Mouse (Mus musculus): Measurements from ENCODE around the gene Mrpl11. TPM values are rescaled to one million over a fixed set of nuclear protein-coding genes. Genes with fewer than 3 reads are reported as not detected.

Mrpl11 gene
- polyA plus RNA-seq (2015; fragmentation: Nextera tagmentation; extraction: Ambion mirVana) = 111 and 116 TPM in 2 replicates

DNA sequence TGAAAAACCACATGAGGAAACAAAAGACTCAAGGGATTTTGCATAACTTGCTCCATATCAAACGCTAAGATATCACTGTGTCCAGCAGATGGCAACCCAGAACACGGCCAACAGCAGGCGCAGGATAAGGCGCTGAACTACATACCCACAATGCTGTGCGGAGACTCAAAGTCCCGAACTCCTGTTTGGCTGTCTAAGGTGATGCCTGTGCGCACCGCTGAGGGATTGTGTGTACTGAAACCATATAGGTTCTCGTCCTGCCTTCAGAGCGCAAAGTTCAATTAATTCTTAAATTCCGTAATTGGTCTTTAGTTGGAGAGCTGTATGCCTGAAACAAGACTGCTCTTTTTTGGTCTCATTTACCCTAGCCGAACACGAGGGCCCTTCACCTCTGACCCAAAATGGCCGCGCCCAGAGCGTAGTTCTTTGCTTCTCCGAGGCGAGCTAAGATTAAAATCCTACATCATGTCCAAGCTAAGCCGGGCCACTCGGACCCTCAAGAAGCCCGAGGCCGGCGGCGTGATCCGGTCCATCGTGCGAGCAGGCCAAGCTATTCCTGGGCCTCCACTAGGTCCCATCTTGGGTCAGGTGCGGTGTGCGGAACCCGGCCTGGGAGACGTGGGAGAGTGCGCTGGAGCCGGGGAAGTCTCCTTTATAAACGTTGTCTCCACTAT, at the start of gene Mrpl11:
Mrpl11 (plus strand) TSS at position 220 of the 674 bp plus-strand sequence.
- peak within 1 kb of the TSS; percentile 77 for H3K4me2 ChIP-seq (replicated peaks)
- peak within 1 kb of the TSS; percentile 85 for H3K9ac ChIP-seq
- peaks cover 30% of the 10 kb centered on the region for H3K36me3 ChIP-seq
- under 1% methylated on average over 34 of the region's 34 CpGs for WGBS
- peak within 1 kb of the TSS; percentile 86 for H3K4me3 ChIP-seq
- H3K27me3 ChIP-seq = no peaks in the 10 kb centered on the region
- peak; percentile 97 for ATAC-seq (ENCODE audit: low FRiP score, low read depth)
- no peaks in the 10 kb centered on the region for H3K9me3 ChIP-seq
- H3K27ac ChIP-seq = peak within 1 kb of the TSS; percentile 73
- peaks cover 8% of the 10 kb centered on the region for H3K4me1 ChIP-seq

DNA sequence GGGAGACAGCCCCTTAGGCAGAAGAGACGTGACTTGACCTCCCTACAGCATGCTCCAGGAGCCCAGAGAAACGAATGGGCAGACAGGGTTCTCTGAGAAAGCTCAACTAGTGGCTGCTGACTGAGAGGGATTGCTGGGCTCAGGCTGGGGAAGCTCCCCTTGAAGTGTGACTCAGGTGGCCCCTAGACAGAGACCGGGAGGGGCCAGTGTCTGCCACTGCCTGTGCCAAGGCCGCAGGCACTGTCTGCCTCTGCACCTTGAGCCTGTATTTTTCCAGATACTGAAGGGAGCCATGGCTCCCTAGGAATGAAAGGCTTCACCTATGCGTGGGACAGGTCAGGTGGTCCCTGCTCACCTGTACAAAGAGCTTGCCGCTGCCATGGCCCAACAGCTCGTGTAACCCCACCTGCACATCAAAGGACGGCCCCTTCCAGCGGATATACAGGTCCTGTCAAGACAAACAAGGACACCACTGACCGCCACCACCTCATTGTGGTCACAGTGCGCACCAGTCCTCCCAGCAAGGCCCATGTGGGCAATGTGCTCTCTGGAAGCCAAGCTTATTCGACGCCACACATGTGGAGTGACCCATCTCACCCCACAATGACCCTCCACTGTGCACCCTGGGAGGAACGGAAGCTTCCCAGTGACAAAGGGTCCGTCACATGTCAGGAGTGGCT, 45.9 kb upstream of the Mrpl11 start:
- 92% methylated on average over 15 of the region's 15 CpGs for WGBS
- H3K9ac ChIP-seq = no peak overlapping the region
- H3K27ac ChIP-seq = no peak overlapping the region
- H3K4me2 ChIP-seq (replicated peaks) = no peak overlapping the region
- H3K36me3 ChIP-seq = peaks cover 98% of the 10 kb centered on the region
- no peak overlapping the region for H3K4me3 ChIP-seq
- no peak for ATAC-seq (ENCODE audit: low FRiP score, low read depth)
- H3K9me3 ChIP-seq = no peaks in the 10 kb centered on the region
- no peaks in the 10 kb centered on the region for H3K27me3 ChIP-seq
- H3K4me1 ChIP-seq = no peaks in the 10 kb centered on the region

- Histone ChIP-seq H3K4me2 (replicated peaks) (no peak overlapping the region), H3K9me3 (no peaks in the 10 kb centered on the region), H3K27ac (no peak overlapping the region), H3K4me1 (no peaks in the 10 kb centered on the region), H3K36me3 (peaks cover 98% of the 10 kb centered on the region), H3K9ac (peak overlapping the region; percentile 8; the same call in 1 of the 2 replicates), H3K27me3 (no peaks in the 10 kb centered on the region), H3K4me3 (no peak overlapping the region)
- 83% methylated on average over 10 of the region's 10 CpGs for WGBS
- ATAC-seq (ENCODE audit: low FRiP score, low read depth) = no peak
Measured at GRCm38 (mm10) chr19:4916827-4917226, 45.1 kb upstream of the Mrpl11 start.

DNA sequence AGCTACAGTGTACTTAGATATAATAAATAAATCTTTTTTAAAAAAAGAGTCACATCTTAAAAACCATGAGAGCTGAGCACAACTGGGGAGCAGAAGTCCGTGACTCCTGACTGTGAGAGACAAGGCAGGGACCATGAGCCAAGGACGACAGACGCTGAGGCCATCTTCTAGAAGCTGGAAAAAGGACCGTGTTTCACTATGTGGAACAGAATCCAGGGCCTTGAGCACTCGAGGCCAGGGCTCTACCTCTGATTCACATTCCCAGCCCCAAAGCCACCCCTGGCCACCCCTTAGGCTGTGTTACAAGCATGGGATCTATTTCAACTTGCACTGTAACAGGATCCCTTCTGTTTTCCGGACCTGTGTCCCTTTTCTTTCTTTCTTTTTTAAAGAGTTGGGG, 42.3 kb upstream of the Mrpl11 start:
- Histone ChIP-seq H3K9ac (no peak overlapping the region), H3K4me2 (replicated peaks) (no peak overlapping the region), H3K4me3 (no peak overlapping the region), H3K4me1 (no peaks in the 10 kb centered on the region), H3K27ac (no peak overlapping the region), H3K9me3 (no peaks in the 10 kb centered on the region), H3K36me3 (peaks cover 99% of the 10 kb centered on the region), H3K27me3 (no peaks in the 10 kb centered on the region)
- no peak for ATAC-seq (ENCODE audit: low FRiP score, low read depth)
- 85% methylated on average over 6 of the region's 6 CpGs for WGBS

DNA sequence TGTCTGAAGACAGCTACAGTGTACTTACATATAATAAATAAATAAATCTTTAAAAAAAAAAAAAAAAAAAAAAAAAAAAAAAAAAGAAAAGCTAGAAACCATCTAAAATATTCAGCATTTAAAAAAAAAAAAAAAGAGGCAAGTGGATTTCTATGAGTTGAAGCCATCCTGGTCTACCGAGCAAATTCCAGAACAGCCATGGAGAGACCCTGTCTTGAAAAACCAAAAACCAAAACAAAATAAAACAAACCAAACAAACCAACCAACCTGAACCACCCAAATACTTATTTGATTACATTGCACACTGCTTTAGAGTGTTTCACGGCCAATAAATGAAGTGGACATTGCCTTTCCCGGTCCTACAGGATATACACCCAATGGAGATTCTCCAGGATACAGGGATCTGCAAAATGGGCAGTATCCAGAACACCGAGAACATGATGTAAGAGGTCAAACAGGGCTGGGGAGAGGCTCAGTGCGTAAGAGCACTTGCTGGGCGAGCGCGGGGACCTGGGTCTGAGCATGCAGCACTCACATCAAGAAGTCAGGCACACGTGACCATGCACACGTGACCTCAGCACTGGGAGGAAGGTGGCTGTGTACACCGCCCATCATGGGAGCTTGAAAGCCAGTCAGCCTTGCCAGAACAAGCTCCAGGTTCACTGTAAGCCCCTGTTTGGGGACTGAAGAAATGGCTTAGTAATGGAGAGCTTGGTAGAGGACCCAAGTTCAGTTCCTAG, 36.7 kb upstream of the Mrpl11 start:
- no peak overlapping the region for H3K9ac ChIP-seq
- 95% methylated on average over 11 of the region's 11 CpGs for WGBS
- peaks cover 19% of the 10 kb centered on the region for H3K4me1 ChIP-seq
- peaks cover 61% of the 10 kb centered on the region for H3K36me3 ChIP-seq
- H3K4me3 ChIP-seq = no peak overlapping the region
- no peak for ATAC-seq (ENCODE audit: low FRiP score, low read depth)
- H3K4me2 ChIP-seq (replicated peaks) = no peak overlapping the region
- H3K9me3 ChIP-seq = no peaks in the 10 kb centered on the region
- H3K27ac ChIP-seq = no peak overlapping the region
- no peaks in the 10 kb centered on the region for H3K27me3 ChIP-seq

- peak within 1 kb of the TSS; percentile 67 for H3K4me2 ChIP-seq (replicated peaks)
- H3K27me3 ChIP-seq = no peaks in the 10 kb centered on the region
- H3K36me3 ChIP-seq = peaks cover 41% of the 10 kb centered on the region
- peak within 1 kb of the TSS; percentile 74 for H3K9ac ChIP-seq
- peak within 1 kb of the TSS; percentile 67 for H3K4me3 ChIP-seq
- peak; percentile 99 for ATAC-seq (ENCODE audit: low FRiP score, low read depth)
- 0% methylated on average over 32 of the region's 32 CpGs for WGBS
- H3K27ac ChIP-seq = peak within 1 kb of the TSS; percentile 79
- peaks cover 19% of the 10 kb centered on the region for H3K4me1 ChIP-seq
- H3K9me3 ChIP-seq = no peaks in the 10 kb centered on the region
Measured at GRCm38 (mm10) chr19:4927904-4928531, 33.9 kb upstream of the Mrpl11 start, which contains the start of gene Dpp3. TSS of gene Dpp3 (minus strand) at chr19:4928287.

- no peaks in the 10 kb centered on the region for H3K27me3 ChIP-seq
- H3K9me3 ChIP-seq = no peaks in the 10 kb centered on the region
- peak overlapping the region; percentile 74 for H3K9ac ChIP-seq
- H3K4me2 ChIP-seq (replicated peaks) = peak overlapping the region; percentile 67
- peaks cover 19% of the 10 kb centered on the region for H3K4me1 ChIP-seq
- WGBS = 65% methylated on average over 5 of the region's 5 CpGs
- no peak for ATAC-seq (ENCODE audit: low FRiP score, low read depth)
- H3K36me3 ChIP-seq = peaks cover 37% of the 10 kb centered on the region
- H3K27ac ChIP-seq = peak overlapping the region; percentile 79
- H3K4me3 ChIP-seq = peak overlapping the region; percentile 67
Measured at GRCm38 (mm10) chr19:4928781-4929180, 33.2 kb upstream of the Mrpl11 start.

GRCm38 (mm10) chr19:4936896-4937295, 25.1 kb upstream of the Mrpl11 start:
- Histone ChIP-seq H3K27me3 (0 out of 2 replicates have a peak, but pooled peaks cover 7% of the 10 kb centered on the region), H3K27ac (no peak overlapping the region)
- WGBS = 80% methylated on average over 2 of the region's 2 CpGs

DNA sequence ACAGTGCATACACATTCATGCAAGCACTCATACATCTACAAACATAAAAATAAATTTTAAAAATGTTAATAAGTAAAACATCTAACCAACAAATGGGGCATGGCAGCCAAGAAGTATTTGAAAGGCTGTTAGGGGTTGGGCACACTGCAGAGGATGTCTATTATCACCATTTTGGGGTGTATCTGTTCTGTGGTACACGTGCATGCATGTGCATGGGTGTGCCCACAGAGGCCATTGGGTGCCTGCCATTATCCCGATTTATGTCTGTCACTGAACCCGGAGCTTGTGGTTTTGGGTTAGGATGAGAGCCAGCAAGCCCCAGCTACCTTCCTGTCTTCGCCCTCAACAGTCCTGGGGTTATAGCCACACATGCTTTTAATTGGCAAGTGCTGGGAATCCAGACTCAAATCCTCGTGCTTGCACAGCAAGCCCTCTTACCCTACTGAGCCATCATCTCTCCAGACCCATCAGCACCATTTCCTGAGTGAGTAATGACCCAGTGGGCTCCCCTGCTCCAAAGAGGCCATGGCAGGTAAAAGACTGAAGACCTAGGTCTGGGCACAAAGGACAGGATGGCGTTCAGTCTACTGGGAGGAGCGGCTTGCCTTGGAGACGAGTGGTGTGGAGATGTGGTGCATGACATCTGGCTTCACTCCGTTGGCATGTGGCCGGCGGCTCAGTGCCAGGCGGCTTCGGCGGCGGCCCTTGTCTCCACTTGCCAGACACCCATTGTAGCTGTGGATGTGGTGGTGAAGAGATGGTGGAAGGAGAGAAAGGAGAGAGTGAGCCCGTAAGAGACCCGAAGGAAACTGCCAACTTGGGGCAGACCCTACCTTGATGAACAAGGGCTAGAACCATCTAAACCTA, 24.3 kb upstream of the Mrpl11 start:
- Histone ChIP-seq H3K4me2 (replicated peaks) (no peak overlapping the region), H3K9me3 (no peaks in the 10 kb centered on the region), H3K36me3 (peaks cover 8% of the 10 kb centered on the region; the same call in 1 of the 2 replicates), H3K27me3 (0 out of 2 replicates have a peak, but pooled peaks cover 12% of the 10 kb centered on the region), H3K27ac (no peak overlapping the region), H3K4me3 (no peak overlapping the region), H3K4me1 (peaks cover 7% of the 10 kb centered on the region), H3K9ac (no peak overlapping the region)
- WGBS = 76% methylated on average over 17 of the region's 17 CpGs
- no peak for ATAC-seq (ENCODE audit: low FRiP score, low read depth)

More at GRCm38 (mm10) chr19:4936896-4937295, 25.1 kb upstream of the Mrpl11 start:
- H3K36me3 ChIP-seq = peaks cover 14% of the 10 kb centered on the region; the same call in 1 of the 2 replicates
- ATAC-seq (ENCODE audit: low FRiP score, low read depth) = no peak
- H3K9ac ChIP-seq = no peak overlapping the region
- no peak overlapping the region for H3K4me2 ChIP-seq (replicated peaks)
- H3K4me3 ChIP-seq = no peak overlapping the region
- no peaks in the 10 kb centered on the region for H3K9me3 ChIP-seq
- H3K4me1 ChIP-seq = peaks cover under 1% of the 10 kb centered on the region; the same call in 1 of the 2 replicates

GRCm38 (mm10) chr19:4942551-4943252, 19.2 kb upstream of the Mrpl11 start, which contains the start of gene Peli3:
TSS of gene Peli3 (minus strand) at chr19:4943127.
- no peak within 1 kb of the TSS for H3K27ac ChIP-seq

More at GRCm38 (mm10) chr19:4942551-4943252, 19.2 kb upstream of the Mrpl11 start, which contains the start of gene Peli3:
- peak; percentile 95 for ATAC-seq (ENCODE audit: low FRiP score, low read depth)
- peak within 1 kb of the TSS; percentile 73 for H3K4me3 ChIP-seq
- peak within 1 kb of the TSS; percentile 72 for H3K9ac ChIP-seq
- 0 out of 2 replicates have a peak, but pooled peaks cover 12% of the 10 kb centered on the region for H3K27me3 ChIP-seq
- under 1% methylated on average over 50 of the region's 55 CpGs for WGBS
- H3K36me3 ChIP-seq = no peaks in the 10 kb centered on the region
- H3K9me3 ChIP-seq = no peaks in the 10 kb centered on the region
- H3K4me2 ChIP-seq (replicated peaks) = peak within 1 kb of the TSS; percentile 91
- peaks cover 7% of the 10 kb centered on the region for H3K4me1 ChIP-seq
